Mouse (Mus musculus) layer of hippocampus, postnatal 36 days (tissue): ENCODE results near the gene Fam84b. TPM values are rescaled to one million over a fixed set of nuclear protein-coding genes. Genes with fewer than 3 reads are reported as not detected.
A peak's percentile ranks its signal among the peaks of the same experiment; 100 is the strongest.

Experiments used
- DNase-seq, 2 experiments: peaks; one replicate each; pipeline ENCODE4 v3.0.0; 2022
- total RNA-seq, 2 experiments: library from RNA; stranded (reverse); gene quantifications; 2 replicates each; pipeline ENCODE4 v1.2.3; 2021

Fam84b gene
- total RNA-seq, 2 experiments from 2014 or later = 13.8 to 15.1 TPM

DNA sequence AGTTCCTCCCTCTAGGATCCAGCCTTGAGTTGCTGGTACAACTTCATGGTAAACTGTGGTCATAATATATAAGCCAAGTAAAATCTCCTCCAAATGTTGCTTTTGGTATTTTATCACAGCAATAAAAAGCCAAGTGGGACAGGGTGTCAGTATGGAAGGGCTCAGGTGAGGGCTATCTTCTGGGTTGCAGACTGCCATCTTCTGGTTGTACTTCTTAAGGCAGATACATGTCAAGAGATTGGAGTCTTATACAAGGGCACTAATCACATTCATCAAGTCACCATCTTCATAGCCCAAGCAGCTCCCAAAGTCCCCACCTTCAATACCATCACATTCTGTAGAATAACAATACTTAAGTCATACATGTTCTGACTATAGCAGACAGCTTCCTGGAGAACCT, 21.0 kb downstream of the Fam84b start:
- DNase-seq = no peak

DNA sequence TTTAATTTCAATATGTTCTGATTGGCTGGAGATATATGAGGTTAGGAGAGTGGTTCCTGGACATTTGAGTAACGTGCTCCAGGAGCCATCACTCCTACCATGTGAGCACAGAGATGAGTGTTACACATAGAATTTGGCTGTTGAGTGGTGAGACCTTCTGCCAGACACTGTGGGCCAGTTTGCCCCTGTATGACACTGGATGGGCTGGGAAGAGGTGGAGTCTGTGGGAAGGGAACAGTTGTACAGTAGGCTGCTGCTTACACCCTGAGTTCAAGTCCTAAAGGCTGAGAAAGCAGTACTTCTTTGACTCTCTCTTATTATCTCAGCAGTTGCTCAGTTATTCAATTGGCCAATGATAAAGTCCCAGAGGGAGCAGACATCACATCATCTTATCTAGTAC, 27.4 kb downstream of the Fam84b start:
- DNase-seq = no peak

DNA sequence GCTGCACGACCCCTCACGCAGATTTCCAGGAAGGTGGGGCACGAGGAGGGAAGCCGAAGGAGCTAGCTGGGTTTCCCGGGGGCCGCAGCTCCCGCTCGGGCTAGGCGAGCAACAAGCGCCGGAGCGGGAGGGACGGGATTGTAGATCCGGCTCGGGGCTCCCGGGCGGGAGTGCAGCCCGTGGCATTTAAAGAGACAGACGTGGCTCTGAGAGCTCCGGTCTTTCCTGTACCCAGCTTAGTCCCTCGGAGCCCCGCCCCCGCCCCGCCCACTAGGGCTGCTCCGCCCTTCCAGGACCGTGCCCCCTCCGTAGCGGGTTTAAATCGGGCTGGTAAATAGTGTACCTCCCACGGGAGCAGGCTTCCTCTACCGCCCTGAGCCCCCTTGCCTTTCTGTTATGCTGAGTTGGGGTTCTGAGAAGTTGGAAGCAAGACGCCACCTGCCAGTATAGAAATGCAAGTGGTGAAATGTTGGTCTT, 28.8 kb downstream of the Fam84b start:
- DNase-seq = peak; percentile 86 to 88

DNA sequence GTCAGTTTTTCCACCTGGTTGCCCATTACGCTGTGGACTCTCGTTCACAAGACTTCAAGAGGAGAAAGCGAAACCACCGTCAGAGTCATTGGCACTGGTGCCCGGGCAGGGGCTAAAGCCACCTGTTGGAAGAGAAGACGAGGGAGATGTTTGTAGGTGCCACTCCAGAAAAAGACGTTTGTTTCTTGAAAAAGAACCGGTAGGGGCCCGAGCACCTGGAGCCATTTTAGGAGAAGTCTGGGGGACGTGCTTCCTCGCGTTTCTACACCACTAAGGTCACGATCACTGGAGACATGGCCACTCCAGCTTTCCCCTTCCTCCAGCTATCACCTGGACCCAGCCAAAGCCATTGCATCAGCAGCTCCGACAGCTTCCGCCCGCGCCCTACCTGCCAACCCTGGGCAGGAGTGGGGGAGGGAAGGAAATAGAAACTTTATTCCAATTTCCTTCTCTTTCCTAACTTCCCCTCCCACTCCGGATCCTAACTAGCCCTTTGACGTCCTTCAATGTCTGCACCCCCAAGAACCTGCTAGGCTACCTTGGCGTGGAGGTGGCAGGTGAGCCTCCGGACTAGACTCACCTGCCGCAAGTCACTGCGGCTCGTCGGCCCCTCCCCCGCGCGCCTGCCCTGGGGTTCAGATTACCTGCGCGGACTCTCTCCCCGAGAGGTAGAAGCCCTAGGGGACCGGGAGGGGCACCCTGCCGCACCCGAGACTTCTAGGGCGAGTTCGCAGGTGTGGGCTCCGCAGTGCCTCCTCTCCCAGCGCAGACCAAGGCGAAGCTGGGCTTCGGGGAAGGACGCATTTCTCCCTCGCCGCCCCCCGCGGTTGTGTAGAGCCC, 29.5 kb downstream of the Fam84b start:
- DNase-seq = peak; percentile 18 to 21

DNA sequence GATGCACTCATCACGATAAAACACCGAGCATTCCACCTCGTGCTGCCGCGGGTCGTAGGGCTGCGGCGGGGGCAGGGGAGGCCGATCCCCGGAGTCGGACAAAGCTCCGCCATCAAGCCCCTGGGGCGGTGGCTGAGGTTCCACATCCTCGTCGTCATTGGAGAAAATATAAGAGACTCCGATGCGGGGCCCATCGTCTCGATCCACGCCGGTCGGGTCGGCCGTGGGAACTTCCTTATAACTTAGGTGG, 30.0 kb downstream of the Fam84b start:
- DNase-seq = no peak

DNA sequence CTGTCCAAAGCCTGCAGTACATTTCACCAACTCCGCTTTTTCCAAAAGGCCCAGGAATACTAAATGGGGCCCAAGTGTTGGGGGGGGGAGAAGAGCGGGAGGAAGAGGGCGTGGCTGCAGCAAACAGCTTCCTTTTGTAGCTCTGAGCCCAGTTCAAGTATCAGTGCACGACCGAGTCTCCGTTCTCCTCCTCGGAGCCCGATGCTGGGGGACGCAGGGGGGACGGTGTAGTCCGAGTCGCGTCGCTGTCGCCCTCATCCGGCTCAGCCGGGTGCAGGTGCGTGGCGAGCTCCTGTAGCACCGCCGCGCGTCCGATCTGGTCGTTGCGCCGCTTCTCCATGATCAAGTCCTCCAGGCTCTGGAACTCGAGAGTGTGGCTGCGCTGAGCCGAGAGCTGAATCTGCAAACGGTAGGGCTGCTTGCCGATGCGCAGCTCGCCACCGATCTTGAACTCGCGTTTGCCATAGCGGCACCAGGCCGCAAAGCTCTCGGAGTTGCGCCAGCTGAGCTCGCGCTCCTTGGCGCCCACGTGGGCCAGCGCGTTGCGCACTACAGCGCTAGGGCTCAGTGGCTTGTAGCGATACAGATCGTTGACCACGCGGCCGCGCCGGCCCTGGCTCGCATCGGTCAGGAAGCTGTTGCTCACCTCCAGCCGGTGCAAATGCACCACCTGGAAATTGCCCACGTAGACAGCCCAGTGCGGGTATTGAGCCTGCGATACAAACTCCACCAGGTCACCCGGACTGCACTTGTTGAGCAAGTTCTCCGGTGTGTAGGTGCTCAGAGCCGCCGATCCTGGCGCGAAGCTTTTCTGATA, 30.6 kb downstream of the Fam84b start:
- DNase-seq = peak; percentile 77 to 82

DNA sequence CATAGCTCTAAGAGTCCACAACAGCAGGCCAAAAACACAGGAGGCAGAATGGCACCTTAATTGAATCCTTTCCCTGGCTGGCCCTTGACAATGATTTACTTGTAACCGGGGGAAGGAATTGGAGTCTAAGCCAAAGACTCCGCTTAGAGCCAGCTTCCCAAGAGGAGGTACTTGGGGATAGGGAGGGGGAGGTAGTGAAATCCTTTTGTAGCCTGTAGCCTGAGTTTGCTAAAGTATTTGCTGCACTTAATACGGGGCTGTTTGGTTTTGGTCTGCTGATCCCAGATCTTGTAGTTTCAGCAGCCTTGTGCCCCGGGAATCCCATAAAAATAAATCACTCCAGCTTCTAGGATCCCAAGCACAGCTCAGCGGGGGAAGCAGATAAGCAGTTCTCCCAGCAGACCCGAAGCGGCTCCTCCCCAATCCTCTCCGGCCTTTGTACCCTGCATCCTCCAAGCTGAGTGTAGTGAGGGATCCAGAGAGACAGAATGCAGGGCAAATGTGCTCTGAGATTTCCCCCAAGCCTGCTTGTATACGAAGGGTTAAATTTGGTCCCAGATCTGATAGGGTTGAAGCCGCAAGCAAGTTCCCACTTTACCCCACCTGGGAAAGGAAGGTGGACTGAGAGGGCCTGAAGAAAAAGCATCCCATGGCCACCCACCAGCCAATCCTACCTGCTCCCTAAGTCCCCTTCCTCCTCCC, 31.3 kb downstream of the Fam84b start:
- peak; percentile 28 for DNase-seq

DNA sequence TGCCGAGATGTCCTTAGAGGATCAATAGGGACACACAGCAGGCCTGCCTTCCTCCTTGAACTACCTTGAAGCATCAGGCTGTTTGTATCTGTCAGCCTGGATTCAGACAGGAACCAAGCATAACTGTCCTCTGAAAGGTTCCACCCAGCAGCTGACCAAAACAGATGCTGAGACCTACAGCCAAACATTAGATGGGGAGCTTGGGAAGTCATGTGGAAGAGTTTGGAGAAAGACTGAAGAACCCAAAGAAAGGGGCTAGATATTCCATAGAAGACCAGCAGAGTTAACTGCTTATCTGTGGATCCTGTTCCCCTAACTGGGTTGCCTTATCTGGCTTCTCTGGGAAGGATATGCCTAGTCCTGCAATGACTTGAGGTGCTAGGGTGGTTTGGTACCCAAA, 35.1 kb downstream of the Fam84b start:
- DNase-seq = no peak

DNA sequence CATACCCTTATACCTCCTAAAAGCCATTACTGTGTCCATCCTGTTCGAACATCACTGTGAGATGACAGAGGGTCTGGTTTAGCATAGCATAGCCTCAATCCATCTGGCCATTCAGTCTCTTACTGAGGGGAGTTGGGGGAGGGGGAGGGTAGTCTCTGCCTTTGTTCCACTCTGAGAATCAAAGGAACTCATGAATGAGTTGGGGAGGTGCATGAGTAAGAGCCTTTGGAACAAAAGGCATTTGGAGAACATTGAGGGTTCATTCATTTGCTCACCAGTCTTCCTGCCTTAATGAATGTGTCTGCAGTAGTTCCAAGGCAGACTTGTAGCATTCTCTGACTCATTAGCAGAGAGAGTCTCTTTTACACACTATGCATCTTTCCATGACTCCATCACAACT, 37.1 kb downstream of the Fam84b start:
- DNase-seq = no peak

DNA sequence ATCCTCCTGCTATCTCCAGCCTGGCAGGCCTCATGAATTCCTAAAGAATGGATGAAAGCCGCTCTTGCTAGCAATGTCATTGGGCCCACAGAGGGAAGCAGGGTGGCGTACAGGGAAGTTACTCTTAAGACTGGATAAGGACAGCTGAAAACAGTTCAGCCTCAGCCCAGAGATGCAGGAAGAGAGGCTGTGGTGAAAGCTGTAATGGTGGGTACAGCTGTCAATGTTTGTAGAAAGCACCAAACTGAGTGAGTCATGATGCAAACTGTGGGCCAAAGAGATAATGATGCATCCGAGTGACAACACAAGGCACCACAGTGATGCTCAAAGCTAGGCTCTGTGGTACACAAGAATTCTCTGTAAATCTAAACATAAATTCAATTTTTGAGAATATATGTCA, 39.0 kb downstream of the Fam84b start:
- DNase-seq = no peak

DNA sequence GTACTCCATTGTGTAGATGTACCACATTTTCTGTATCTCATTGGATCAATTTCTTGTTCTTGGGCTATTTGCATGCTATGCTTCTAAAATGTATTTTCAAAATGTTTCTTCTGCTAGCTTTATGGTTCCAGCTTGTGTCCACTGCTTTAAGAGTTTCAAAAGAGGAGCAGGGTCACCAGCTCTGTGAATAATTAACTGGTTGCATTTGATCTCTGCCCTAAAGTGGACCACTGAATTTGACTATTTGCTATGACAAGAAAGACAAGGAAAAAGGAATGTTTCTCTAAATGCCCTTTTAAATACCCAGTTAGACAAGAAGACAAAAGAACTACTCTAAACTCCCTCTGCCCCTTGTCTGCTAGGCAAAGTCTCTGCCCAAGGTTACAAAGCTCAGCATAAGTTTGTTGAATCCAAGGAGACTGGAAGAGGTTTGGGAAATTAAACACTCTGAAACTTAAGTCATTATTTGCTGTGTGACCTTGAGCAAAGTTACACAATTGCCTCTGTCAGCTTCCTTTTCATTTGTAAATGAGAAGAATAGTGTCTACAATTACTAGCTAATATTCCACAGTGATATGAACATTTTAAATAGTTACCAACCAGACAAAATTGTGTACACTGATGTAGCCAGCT, 60.4 kb downstream of the Fam84b start:
- DNase-seq = no peak

DNA sequence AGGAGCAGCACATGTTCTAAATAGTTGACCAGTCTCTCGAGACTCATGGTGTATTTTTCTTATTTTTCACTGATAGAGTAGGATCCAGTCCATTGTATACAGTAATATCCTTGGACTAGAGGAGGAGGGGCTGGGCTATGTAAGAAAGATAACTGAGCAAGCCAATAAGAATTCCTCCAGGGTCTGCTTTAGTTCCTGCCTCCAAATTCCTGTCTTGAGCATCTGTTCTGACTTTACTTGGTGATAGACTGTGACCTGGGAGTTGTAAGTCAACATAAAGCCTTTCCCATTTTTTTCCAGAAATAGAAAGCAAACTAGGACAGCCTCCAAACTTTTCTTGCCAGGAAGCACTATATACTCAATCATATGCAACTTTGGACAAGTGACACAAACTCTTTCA, 64.5 kb downstream of the Fam84b start:
- DNase-seq = no peak

DNA sequence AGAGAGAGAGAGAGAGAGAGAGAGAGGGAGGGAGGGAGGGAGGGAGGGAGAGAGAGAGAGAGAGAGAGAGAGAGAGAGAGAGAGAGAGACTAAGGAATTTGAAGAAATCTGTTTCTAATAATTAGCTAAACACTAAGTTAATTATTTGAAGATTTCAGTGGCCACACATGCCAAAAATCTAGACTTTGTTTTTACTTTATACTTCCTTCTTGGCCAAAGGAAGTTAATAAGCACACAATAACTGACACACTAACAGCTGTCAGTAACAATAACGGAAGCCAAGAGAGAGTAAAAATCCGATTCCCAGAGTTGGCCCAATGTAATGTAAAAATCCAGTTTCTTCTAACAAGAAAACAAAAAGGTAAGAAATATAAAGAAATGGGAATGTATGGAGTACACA, 69.8 kb downstream of the Fam84b start:
- DNase-seq = no peak

DNA sequence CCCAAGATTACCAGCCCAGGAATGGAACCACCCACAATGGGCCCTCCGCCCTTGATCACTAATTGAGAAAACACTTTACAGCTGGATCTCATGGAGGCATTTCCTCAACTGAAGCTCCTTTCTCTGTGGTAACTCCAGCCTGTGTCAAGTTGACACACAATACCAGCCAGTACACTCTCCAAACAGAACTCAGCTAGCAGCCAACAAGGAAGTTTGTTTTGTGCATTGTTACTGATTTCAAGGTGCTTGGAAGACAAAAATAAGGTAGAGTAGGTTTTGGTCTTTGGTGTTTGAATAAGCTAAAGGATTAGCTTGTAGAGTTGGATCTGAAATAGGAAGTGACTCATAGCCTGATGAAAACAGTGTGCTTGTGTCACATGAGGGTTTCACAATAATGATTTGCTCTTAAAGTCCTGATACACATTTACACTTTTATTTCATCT, 74.0 kb downstream of the Fam84b start:
- no peak for DNase-seq

DNA sequence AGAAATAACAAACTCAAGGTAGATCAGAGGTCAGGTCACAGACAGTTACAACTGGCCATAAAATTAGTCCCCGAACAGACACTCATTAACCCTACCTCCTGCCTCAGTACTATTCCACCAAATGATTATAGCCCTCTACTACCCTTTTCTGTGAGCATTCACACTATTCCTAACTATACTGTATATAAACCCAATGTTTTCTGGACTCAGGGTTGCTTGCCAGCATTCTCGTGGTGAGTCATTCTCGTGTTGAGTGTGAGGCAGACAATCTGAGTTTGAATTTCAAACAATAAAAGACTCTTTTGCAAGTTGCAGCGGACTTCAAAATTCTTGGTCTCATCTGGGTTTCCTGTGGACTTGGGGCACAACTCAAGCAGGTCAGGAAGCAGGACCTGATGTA, 74.5 kb downstream of the Fam84b start:
- no peak for DNase-seq

Other genes starting within 250 kb of the Fam84b start
- not detected for gene A1bg, start 69.2 kb upstream of the Fam84b start, total RNA-seq